In genomic region chr8:129234027-129234733, GRCm38 (mm10) we compare ENCODE assay signal across 8 mouse cellular contexts. TPM values are rescaled to one million over a fixed set of nuclear protein-coding genes. Genes with fewer than 3 reads are reported as not detected.
A peak's percentile ranks its signal among the peaks of the same experiment; 100 is the strongest.
DNase-seq lines count a peak whose midpoint lies in the region; ATAC-seq lines count a peak whose summit lies in the region.

Gene 2610044O15Rik8, minus strand, starts transcription at chr8:129234406.

- peak within 1 kb of the TSS; percentile 64 for H3K9ac ChIP-seq in kidney, embryonic 15.5 days

- DNase-seq in B cell, adult 2 months: peak; percentile 80 to 82
- DNase-seq in brain, adult 2 months (ENCODE audit: low read depth, low spot score): peak; percentile 95
- peak; percentile 96 for DNase-seq in heart, embryonic 10.5 days (ENCODE audit: low spot score)
- peak; percentile 85 for DNase-seq in liver
- DNase-seq in spleen, postnatal 4 days (ENCODE audit: low spot score in 2 of 2): peak; percentile 79 to 85

- H3K9me3 ChIP-seq in heart, embryonic 10.5 days: no peaks in the 10 kb centered on the region
- no peaks in the 10 kb centered on the region for H3K9me3 ChIP-seq in kidney, embryonic 15.5 days (replicated peaks)

- H3K36me3 ChIP-seq in heart, embryonic 10.5 days: no peaks in the 10 kb centered on the region
- no peaks in the 10 kb centered on the region for H3K36me3 ChIP-seq in kidney, embryonic 15.5 days

- H3K4me3 ChIP-seq in heart, embryonic 10.5 days: peak within 1 kb of the TSS; percentile 69
- peak within 1 kb of the TSS; percentile 72 for H3K4me3 ChIP-seq in kidney, embryonic 15.5 days (replicated peaks)

- peak; percentile 99 for ATAC-seq in erythroblast, adult 5-6 weeks (replicated peaks; ENCODE audit: low FRiP score, poor library complexity, severe bottlenecking)
- peak; percentile 100 for ATAC-seq in kidney, embryonic 15.5 days (replicated peaks; ENCODE audit: low FRiP score)
- ATAC-seq in monocyte, adult 5-6 weeks (replicated peaks; ENCODE audit: insufficient number of reproducible peaks, low FRiP score, low TSS enrichment, poor library complexity, severe bottlenecking): peak; percentile 97

- H3K4me1 ChIP-seq in heart, embryonic 10.5 days: peaks cover 11% of the 10 kb centered on the region; the same call in 1 of the 2 replicates
- peaks cover 11% of the 10 kb centered on the region for H3K4me1 ChIP-seq in kidney, embryonic 15.5 days

- peak within 1 kb of the TSS; percentile 66 for H3K4me2 ChIP-seq in kidney, embryonic 15.5 days

- no peaks in the 10 kb centered on the region for H3K27me3 ChIP-seq in heart, embryonic 10.5 days (ENCODE audit: insufficient read depth, poor library complexity, severe bottlenecking)
- H3K27me3 ChIP-seq in kidney, embryonic 15.5 days: no peaks in the 10 kb centered on the region

- H3K27ac ChIP-seq in heart, embryonic 10.5 days: peak within 1 kb of the TSS; percentile 90
- H3K27ac ChIP-seq in kidney, embryonic 15.5 days: peak within 1 kb of the TSS; percentile 99

- WGBS in heart, embryonic 10.5 days: 1% methylated on average over 18 of the region's 18 CpGs
- under 1% methylated on average over 18 of the region's 18 CpGs for WGBS in kidney, embryonic 15.5 days

RNA-seq across cellular contexts. Expression of gene 2610044O15Rik8, which starts in this region (rescaled TPM):
- total RNA-seq in erythroblast, adult 5-6 weeks (2015; ENCODE audit: low replicate concordance): 1.9 and 2.5 TPM in 2 replicates
- 4.2 and 7.9 TPM in 2 replicates for total RNA-seq in erythroblast, adult 5-6 weeks (2017; ENCODE audit: low replicate concordance)
- 19.0 and 19.6 TPM in 2 replicates for polyA plus RNA-seq in heart, embryonic 10.5 days (2016; fragmentation: Nextera tagmentation; extraction: Ambion mirVana)
- 22.7 and 25.4 TPM in 2 replicates for polyA plus RNA-seq in kidney, embryonic 15.5 days (2015; fragmentation: Nextera tagmentation; extraction: Ambion mirVana)
- total RNA-seq in monocyte, adult 5-6 weeks (2017): 8.9 to 23.5 TPM (median 23.3 TPM) in 3 replicates

Comparison
In these comparisons a context has a peak if more than half of its experiments do, and no peak if none do; other contexts are left out.
1. Peak in every context shown above with its lines: DNase-seq, ATAC-seq, H3K4me3 ChIP-seq and H3K27ac ChIP-seq.